Mouse (Mus musculus) neural tube, embryonic 14.5 days (tissue): ENCODE results near the gene Hps6. TPM values are rescaled to one million over a fixed set of nuclear protein-coding genes. Genes with fewer than 3 reads are reported as not detected.

ENCODE experiments used
- ATAC-seq: fragments of 200-750 bp; cut with Nextera tagmentation; 2 replicates; pipeline ENCODE4 v1.8.0; 2017; ENCODE audit warnings: low read depth, mild to moderate bottlenecking, moderate TSS enrichment, moderate library complexity
- H3K27ac ChIP-seq: fragments of 300-500 bp; sonication (generic); 2 replicates; pipeline ENCODE4 v1.5.1; 2014; ENCODE audit warnings: low read depth, mild to moderate bottlenecking, control low read depth, low read length, moderate library complexity, mixed read lengths
- H3K27me3 ChIP-seq: fragments of 300-500 bp; sonication (generic); 2 replicates; pipeline ENCODE4 v1.6.1; 2014; ENCODE audit warnings: low read length; ENCODE audit not compliant: control insufficient read depth, insufficient read depth
- H3K36me3 ChIP-seq: fragments of 300-500 bp; sonication (generic); 2 replicates; pipeline ENCODE4 v1.6.1; 2014; ENCODE audit warnings: low read length, mixed read lengths; ENCODE audit not compliant: control insufficient read depth, insufficient read depth
- H3K4me1 ChIP-seq: fragments of 300-500 bp; sonication (generic); 2 replicates; pipeline ENCODE4 v1.6.1; 2014; ENCODE audit warnings: low read length; ENCODE audit not compliant: control insufficient read depth, insufficient read depth
- H3K4me2 ChIP-seq: fragments of 300-500 bp; sonication (generic); 2 replicates; pipeline ENCODE4 v1.6.1; 2014; ENCODE audit warnings: mild to moderate bottlenecking, low read depth, low read length, control low read depth
- H3K4me3 ChIP-seq: fragments of 300-500 bp; sonication (generic); 2 replicates; pipeline ENCODE4 v1.5.1; 2014; ENCODE audit warnings: low read depth, low read length, control low read depth, mixed read lengths
- H3K9ac ChIP-seq: fragments of 300-500 bp; sonication (generic); replicated peaks from 2 replicates; pipeline ENCODE4 v1.6.1; 2014; ENCODE audit warnings: low read depth, mild to moderate bottlenecking, control low read depth, low read length, mixed read lengths
- H3K9me3 ChIP-seq: fragments of 300-500 bp; sonication (generic); 2 replicates; pipeline ENCODE4 v1.6.1; 2016; ENCODE audit warnings: low read length; ENCODE audit not compliant: control insufficient read depth
- WGBS: fragments of 180-500 bp; shearing (Covaris S2); extraction: QIAGEN DNeasy Blood & Tissue Kit; methylation state at CpG from one replicate; pipeline ENCODE4 v1.1.7; 2014; 5-methylcytosine and 5-hydroxymethylcytosine counted together
- polyA plus RNA-seq: library from polyadenylated mRNA; unstranded; fragments of >200 nt; fragmentation: Nextera tagmentation; extraction: Ambion mirVana; gene quantifications from 2 replicates; pipeline ENCODE4 v1.2.1, GENCODE M21; 2014

Gene Hps6
- polyA plus RNA-seq, 1 experiment from 2014 or later = 1.4 TPM

DNA sequence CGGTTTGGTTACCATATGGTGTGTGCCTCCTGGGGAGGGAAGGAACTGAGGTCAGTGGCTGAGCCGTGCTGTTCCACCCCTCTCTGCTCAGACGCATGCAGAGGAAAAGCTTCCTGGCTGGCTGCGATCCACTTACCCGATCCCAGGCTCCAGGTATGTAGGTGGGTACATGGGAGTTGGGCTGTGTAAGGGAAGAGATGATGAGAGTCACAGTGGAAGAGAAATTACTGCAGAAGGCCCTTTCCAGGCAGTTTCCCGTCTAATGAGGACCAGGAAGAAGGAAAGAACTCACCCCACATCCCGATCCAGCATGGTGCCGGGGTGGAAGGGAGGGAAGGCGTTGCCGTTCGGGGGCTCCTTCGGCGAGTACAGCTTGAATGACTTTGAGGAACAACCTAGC, 32.7 kb downstream of the Hps6 start:
- H3K4me3 ChIP-seq = no peak overlapping the region
- H3K27ac ChIP-seq = no peak overlapping the region
- WGBS = 89% methylated on average over 13 of the region's 13 CpGs
- H3K4me2 ChIP-seq = peak overlapping the region; percentile 98; the same call in 1 of the 2 replicates
- H3K9me3 ChIP-seq = no peaks in the 10 kb centered on the region
- no peak for ATAC-seq
- peaks cover 46% of the 10 kb centered on the region for H3K36me3 ChIP-seq
- no peak overlapping the region for H3K9ac ChIP-seq
- peaks cover 35% of the 10 kb centered on the region for H3K4me1 ChIP-seq
- no peaks in the 10 kb centered on the region for H3K27me3 ChIP-seq

DNA sequence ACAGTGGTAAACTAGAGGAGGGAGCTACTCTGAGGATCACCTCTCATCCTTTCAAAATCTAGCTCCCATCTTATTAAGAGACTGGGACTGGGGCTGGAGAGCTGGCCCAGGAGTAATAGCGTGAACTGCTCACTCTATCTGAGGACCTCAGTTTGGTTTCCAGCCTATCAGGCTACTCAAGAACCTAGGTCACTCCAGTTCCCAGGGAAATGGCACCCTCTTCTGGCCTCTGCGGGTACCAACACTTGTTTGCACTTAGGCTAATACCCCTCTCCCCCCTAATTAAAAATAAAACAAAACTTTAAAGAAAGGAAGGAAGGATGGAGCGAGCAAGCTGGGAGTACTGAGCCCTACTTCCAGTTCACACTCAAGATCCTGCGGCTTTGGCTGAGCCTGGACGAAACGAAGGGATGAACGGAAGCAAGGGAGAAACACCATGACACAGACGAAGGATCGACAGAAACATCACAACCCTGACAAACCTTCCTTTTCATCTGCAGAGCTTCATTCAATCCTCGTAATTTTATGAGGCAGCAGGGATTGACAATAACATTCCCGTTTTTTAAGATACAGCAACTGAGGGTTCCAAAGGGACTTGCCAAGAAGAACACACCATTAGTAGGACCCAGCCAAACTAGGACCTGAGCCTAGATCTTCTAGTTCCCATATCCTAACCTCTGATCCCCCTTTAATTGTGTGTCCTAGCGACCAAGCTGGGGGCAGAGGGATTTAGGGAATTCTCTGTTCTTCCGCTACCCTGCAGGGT, 33.4 kb downstream of the Hps6 start:
- Histone ChIP-seq H3K9me3 (no peaks in the 10 kb centered on the region), H3K27me3 (no peaks in the 10 kb centered on the region), H3K4me2 (peak overlapping the region; percentile 98), H3K36me3 (peaks cover 44% of the 10 kb centered on the region), H3K4me1 (peaks cover 42% of the 10 kb centered on the region), H3K9ac (no peak overlapping the region), H3K4me3 (peak overlapping the region; percentile 89), H3K27ac (no peak overlapping the region)
- ATAC-seq = no peak
- WGBS = 70% methylated on average over 13 of the region's 13 CpGs

DNA sequence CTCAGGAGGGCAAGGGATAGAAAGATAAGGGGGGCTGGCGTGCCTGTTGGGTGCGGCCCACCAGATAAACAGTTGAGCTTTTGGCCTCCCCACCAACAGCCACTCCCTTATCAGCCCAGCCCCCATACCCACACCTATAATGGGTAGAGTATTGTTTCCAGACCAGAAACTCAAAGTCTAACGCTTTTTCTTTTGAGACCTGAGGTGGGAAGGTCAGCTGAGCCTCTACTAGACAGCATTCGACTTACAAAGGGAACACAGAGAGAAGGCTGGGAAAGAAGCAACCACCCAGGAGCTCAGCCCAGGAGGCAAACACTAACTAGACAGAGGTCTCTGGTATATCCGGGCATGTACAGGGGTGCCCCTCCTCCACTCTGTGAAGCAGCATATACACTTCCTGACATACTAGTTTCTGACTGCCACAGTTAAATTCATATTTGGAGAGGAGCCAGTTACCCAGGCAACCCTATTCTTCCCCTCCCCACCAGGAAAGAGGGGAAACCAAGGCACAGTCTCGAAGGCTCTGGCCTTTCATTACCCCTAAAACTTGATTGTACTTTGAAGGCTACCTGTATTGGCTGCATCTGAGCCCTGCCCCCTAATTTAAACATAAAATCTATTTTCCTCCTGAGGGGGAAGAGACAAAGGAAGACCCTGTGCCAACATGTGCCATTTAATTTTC, 34.1 kb downstream of the Hps6 start:
- Histone ChIP-seq H3K36me3 (peaks cover 37% of the 10 kb centered on the region), H3K9ac (peak overlapping the region; percentile 90), H3K4me1 (peaks cover 47% of the 10 kb centered on the region), H3K27me3 (no peaks in the 10 kb centered on the region), H3K27ac (peak overlapping the region; percentile 69), H3K9me3 (no peaks in the 10 kb centered on the region), H3K4me2 (peak overlapping the region; percentile 98), H3K4me3 (peak overlapping the region; percentile 89)
- WGBS = 24% methylated on average over 6 of the region's 6 CpGs
- ATAC-seq = no peak

DNA sequence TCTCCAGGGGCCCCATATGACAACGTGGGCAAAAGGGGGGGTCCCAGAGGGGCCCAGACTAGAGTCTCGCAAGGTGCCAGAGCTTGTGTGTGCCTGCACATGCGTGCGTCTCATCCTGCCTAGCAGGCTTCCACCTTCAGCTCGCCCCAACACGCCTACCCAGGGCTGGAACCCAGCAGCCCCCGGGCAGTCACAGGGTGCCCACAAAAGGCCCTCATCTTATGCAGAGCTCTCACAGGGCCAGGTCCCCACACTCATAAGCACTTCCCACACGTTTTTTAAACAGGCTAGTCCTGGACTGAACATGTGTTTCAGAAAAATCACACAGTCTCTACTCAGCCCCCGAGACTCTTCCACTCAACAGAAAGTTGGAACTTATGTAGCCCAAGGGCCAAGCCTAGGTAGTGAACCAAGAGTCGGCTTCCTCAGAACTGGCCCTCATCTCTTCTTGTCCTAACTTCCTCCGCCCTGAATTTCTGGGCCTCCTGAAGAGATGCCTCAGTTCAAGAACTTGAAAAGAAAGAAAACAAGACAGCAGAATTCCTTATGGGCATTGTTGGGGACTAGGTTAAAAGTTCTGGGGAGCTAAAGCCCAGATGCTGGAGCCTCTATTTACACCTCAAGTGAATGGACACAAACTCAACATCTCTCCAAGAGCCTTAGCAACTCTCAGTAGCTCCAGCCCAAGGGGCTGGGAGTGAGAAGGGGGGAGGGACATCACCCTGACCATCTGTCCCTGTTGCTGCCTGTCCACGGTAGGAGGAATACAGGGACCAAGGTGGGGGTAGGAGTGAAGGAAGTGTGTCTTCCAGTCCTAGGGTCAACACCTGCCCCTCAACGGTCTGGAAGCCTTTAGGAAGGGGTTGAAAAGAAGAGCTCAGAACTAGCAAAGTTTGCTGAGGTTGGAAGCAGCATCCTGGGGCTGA, 34.9 kb downstream of the Hps6 start:
- Histone ChIP-seq H3K27ac (peak overlapping the region; percentile 92), H3K27me3 (no peaks in the 10 kb centered on the region), H3K4me1 (peaks cover 55% of the 10 kb centered on the region), H3K4me3 (peak overlapping the region; percentile 89), H3K9ac (peak overlapping the region; percentile 90), H3K4me2 (peak overlapping the region; percentile 98), H3K9me3 (no peaks in the 10 kb centered on the region), H3K36me3 (peaks cover 29% of the 10 kb centered on the region)
- ATAC-seq = no peak
- WGBS = 10% methylated on average over 13 of the region's 13 CpGs

DNA sequence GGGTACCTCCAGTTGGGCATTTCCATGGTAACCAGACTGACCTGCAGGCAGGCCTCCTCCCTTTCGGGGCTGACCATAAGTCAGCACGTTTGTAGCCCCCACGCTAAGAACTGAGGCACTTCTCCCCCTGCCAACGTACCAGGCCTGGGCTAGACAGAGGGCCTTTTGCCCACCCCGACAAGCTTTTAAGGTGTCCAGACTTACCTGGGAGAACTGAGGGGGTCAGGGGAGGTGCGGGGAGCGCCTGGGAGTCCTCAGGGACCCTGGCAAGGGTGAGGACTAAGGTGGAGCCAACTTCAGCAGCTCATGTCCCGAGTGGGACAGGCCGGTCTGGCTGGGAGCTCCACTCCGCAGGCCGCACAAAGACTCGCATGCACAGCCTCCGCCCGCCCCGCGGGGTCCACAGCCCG, 35.5 kb downstream of the Hps6 start:
- Histone ChIP-seq H3K36me3 (peaks cover 22% of the 10 kb centered on the region), H3K4me1 (peaks cover 62% of the 10 kb centered on the region), H3K4me3 (peak overlapping the region; percentile 89), H3K4me2 (peak overlapping the region; percentile 98), H3K9ac (peak overlapping the region; percentile 90), H3K27me3 (no peaks in the 10 kb centered on the region), H3K9me3 (no peaks in the 10 kb centered on the region), H3K27ac (peak overlapping the region; percentile 92)
- whole genome bisulfite sequencing = 0% methylated on average over 10 of the region's 17 CpGs
- peak; percentile 22; the same call in 1 of the 2 replicates for ATAC-seq

DNA sequence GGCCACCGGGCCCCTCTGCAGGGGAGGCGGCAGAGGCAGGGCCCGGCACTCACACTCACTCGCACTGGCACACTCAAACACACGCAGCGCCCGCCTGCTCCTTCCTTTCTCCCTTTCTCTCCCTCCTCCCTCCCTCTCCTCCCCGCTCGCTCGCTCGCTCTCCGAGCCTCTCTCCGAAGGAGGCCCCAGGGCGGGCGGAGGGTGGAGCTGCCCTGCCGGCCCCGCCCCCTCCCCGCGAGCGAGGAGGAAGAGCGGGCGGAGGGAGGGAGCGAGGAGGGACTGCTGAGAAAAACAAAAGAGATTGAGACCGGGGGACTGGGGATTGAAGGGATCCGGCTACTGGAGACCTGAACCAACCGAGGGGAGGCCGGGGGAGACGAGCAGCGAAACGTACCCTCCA, 36.2 kb downstream of the Hps6 start:
- H3K9ac ChIP-seq = peak overlapping the region; percentile 90
- WGBS = 1% methylated on average over 21 of the region's 30 CpGs

DNA sequence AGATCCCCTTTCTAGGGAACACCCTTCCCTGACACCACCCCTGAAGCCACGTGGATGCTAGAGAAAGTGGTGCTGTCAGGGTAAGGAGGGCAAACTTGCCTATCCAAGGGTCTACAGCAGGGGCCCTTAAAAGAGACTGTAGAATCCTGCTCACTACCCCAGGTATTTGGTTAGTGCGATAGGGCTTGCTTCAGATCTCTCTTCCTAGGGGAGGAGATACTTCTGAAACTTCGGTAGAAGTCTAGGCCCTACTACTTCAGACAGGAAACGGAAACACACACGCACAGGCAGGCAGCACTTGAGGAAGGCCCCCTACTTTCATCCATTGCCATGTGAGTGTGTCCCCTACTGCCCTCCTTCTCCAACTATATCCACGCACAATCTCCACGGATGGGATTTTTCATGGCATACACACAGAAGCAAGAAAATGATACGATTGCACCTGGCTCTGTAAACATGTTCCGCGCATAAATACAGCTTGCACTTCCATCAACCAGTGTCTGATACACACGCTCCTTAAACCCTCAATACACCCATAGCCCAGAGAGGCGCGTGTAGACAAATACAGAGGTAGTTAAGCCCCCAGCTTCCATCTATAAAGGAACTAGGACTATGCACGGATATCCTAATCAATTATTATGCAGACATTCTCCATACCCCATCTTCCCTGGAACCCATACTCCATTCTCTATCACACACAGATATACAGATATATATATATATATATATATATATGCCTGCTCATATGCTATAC, 37.0 kb downstream of the Hps6 start:
- peak overlapping the region; percentile 90; the same call in 1 of the 2 replicates for H3K9ac ChIP-seq
- peak overlapping the region; percentile 89 for H3K4me3 ChIP-seq
- H3K36me3 ChIP-seq = peaks cover 9% of the 10 kb centered on the region
- H3K27ac ChIP-seq = peak overlapping the region; percentile 92
- H3K4me1 ChIP-seq = peaks cover 66% of the 10 kb centered on the region
- no peaks in the 10 kb centered on the region for H3K27me3 ChIP-seq
- 35% methylated on average over 14 of the region's 14 CpGs for WGBS
- no peaks in the 10 kb centered on the region for H3K9me3 ChIP-seq
- ATAC-seq = no peak
- peak overlapping the region; percentile 98 for H3K4me2 ChIP-seq

More for the DNA sequence above, 36.2 kb downstream of the Hps6 start:
- Histone ChIP-seq H3K9me3 (no peaks in the 10 kb centered on the region), H3K4me2 (peak overlapping the region; percentile 98), H3K27me3 (no peaks in the 10 kb centered on the region), H3K4me1 (peaks cover 66% of the 10 kb centered on the region), H3K36me3 (peaks cover 16% of the 10 kb centered on the region), H3K4me3 (peak overlapping the region; percentile 89), H3K27ac (peak overlapping the region; percentile 92)
- ATAC-seq = peak; percentile 70

DNA sequence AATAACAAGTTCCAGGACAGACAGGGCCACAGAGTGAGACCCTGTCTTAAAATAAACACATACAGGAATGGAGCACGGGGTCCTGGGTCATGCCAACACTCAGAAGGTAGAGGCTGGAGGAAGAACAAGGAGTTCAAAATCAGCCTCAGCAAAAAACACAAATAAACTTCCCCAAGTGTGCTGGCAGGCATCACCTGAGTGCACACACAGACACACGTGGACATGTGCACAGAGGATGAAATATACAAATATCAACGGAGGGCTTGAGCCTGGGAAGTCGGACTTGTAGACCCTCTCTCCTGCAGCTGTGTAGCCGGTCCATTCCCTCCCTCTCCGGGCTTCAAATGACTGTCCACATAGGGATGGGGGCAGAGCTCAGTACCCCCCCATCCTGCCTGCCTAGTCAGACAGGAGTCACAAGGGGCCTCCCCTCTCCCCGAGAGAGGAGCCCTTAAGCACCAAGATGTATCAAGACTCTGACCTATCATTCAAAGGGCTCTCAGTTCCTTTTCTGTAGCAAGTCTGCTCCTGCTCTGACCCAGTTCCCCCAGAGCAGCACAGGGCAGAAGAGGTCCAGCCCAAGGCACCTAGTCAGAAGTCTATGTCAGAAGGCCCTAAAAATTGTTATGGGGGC, 38.1 kb downstream of the Hps6 start:
- Histone ChIP-seq H3K4me1 (peaks cover 67% of the 10 kb centered on the region), H3K9ac (peak overlapping the region; percentile 61), H3K9me3 (no peaks in the 10 kb centered on the region), H3K27me3 (no peaks in the 10 kb centered on the region), H3K4me3 (peak overlapping the region; percentile 95), H3K36me3 (no peaks in the 10 kb centered on the region), H3K4me2 (peak overlapping the region; percentile 98), H3K27ac (peak overlapping the region; percentile 97)
- no peak for ATAC-seq
- 12% methylated on average over 7 of the region's 7 CpGs for WGBS
